Mouse (Mus musculus) urinary bladder, postnatal 14 days (tissue): Measurements from ENCODE around the gene Polr2b.
A peak's percentile ranks its signal among the peaks of the same experiment; 100 is the strongest.

ENCODE experiments used
- DNase-seq: peaks from one replicate; pipeline ENCODE4 v3.0.0; 2021; ENCODE audit warnings: low spot score

The Polr2b gene

GRCm38 (mm10) chr5:77364443-77365038 lies 54.6 kb downstream of the Polr2b start:
- DNase-seq: no peak

- no peak for DNase-seq
Measured at GRCm38 (mm10) chr5:77366313-77366712, 56.4 kb downstream of the Polr2b start.

DNA sequence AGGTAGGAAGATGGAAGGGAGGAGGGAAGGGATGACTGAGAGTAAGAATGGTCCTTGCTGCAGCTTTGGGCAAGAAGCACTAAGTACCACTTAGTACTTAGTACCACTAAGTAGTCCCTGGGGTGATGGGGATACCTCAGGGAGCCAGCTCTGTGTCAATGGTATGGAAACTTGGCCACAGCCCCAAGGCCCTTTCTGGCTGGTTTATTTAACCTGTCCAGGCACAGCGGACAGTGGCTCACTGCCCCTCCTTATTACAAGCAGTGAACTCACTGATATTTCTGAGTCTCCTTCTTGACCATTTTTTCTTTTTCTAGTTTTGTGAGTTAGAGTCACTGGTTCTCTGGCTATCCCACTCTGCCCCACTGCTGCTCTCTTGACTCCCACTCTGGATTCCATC lies 57.2 kb downstream of the Polr2b start:
- DNase-seq: no peak

DNA sequence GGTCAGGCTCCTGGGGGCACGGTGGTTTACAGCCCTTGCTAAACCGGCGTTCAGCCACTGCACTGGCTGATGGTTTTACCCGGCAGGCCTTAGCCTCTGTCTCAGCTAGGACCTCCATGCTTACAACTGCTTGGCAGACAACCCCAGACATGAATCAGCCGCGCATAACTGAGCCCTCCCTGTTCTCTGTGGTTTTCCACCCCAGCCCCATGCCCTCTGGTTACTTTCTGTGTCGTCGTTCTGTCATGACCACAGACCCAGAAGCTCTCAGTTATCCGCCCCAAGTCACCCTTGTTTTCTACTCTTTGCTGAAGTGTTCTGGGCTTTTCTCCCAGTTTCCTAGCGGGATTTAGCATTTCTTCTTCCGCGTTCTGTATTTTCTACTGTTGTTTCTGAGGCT lies 57.7 kb downstream of the Polr2b start:
- DNase-seq: peak; percentile 60

GRCm38 (mm10) chr5:77368194-77368593 lies 58.2 kb downstream of the Polr2b start:
- DNase-seq: no peak

GRCm38 (mm10) chr5:77369394-77369793 lies 59.4 kb downstream of the Polr2b start:
- no peak for DNase-seq

DNA sequence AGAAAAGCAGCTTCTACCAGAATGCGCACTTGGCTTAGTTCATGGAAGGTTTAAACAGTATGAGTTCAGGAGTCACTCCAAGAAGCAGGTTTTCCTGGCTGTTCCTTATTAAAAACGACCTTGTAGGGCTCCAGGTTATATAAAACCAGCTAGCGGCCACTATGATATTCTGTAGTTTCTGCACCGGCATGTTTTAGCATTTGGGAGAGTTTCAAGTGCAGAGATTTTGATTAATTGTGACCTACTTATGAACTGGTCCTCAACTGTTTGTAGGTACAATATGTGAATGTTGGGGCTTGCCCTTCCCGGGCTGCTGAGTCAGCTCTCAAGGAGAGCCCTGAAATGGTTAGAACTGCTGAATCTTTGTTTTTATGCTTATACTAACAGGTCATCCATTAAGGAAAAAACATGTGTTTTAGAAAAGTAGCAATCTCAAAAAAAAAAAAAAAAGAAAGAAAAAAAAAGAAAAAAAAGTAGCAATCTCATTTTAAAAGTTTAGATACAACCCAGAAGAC lies 60.5 kb downstream of the Polr2b start:
- no peak for DNase-seq

- DNase-seq: no peak
Measured at GRCm38 (mm10) chr5:77372242-77372641, 62.3 kb downstream of the Polr2b start.

DNA sequence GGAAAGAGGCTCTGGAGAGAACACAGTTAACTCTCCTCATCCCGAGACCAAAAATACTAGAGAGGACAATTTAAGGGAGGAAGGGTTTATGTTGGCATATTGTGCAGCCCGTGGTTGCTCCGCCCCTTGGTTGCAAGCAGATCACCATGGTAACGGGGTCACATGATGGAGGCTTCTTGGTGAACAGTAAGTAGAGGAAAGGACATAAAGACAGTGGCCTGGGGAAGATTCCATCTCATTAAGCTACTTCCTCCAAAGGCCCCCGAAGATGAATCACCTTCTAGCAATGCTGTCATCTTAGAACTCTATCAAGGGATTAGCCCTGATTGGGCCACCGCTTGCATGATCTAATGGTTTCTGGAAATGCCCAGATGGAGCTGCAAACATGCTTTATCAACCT lies 62.8 kb downstream of the Polr2b start:
- DNase-seq: no peak

- DNase-seq: no peak
Measured at GRCm38 (mm10) chr5:77374945-77375344, 65.0 kb downstream of the Polr2b start.

DNA sequence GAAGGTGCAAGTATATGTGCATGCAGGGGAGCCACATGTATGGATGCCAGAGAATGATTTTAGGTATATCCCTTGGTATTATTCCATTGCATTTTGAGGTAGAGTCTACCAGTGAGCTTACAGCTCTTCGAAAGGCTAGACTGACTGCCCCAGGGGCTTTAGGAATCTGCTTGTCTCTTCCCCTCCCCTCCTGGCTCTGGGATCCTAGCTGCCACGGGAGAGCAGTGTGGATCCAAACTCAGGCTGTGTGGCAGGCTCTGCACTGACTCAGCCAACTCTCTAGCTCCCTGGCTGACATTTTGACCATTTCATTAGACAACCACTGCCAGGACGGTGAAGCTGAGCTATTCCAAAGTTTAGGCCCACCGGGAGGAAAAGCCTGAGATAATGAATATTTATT lies 65.6 kb downstream of the Polr2b start:
- no peak for DNase-seq

DNA sequence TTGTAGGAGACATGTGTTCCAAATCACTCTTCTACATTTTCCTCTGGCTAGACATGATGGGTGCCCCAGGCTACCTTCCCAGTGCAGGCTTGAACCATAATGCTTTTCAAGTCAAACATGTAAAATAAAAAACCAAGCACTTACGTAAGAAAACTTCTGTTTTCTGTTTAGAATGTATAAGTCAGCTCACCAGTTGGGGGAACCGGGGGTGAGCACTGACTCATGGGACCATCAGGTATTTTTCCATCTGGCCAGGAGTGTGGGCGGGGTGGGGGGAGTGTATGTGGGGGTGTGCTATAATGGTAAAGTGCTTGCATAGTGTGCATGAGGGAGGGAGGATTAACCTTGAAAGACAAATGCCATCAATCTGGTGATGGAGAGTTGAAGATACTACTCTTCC lies 68.1 kb downstream of the Polr2b start:
- no peak for DNase-seq

GRCm38 (mm10) chr5:77379434-77380135 lies 69.6 kb downstream of the Polr2b start:
- DNase-seq: no peak

DNA sequence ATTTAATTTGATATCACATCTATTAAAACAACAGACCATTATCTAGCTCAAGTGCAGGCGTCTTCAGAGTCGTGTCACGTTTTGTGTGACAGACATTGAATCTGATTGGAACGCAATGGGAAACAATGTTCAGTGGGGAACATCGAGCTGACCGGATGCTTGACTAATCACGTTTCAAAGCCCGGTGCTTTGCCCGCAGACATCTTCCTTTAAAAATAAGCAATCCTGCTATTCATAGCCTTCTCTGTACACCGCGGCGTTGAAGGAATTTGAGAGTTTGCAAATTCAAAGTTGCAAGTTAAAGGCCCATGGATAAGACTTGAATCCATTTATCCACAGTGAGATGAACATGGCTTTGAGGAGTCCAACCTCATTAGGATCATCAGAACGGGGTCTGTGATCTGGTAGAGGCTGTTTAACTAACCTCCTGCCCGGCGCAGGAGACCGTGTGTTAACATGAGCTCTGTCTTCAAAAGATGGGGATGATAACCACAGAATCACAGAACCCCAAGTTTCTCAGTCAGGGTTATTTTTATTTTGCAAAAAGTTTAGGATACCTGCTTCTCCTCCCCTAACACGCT lies 70.5 kb downstream of the Polr2b start:
- no peak for DNase-seq

DNA sequence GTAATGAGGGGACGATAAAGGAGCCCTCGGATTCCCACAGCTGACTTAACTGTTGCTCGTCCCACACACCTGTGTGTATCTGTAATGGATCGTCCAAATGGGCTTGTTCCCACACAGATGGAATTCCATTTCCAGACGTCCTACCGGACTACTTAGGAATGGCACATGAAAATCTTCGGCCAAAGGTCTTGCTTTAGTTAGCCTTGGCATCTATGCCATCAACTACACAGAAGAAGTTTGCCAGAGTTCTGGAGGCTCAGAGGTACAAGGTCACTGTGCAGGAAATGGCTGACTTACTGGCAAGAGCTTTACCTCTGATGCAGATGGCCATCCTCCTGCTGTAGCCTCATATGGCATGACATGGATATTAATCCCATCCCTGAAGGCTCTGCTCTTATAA lies 71.3 kb downstream of the Polr2b start:
- DNase-seq: no peak

DNA sequence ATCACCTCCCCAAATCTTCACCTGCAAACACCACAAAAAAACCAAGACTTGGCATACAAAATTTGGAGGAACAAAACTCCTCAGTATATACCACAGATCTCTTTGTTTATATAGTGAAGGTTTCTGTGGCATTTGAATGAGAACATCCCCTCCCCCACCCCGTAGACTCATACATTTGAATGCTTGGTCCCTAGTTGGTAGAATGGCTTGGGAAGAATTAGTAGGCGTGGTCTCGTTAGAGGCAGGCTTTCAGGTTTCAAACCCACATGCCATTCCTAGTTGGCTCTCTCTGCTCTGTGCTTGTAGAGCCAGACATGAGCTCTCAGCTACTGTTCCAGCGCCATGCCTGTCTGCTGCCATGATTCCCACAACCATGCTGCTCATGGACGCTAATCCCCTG lies 71.7 kb downstream of the Polr2b start:
- no peak for DNase-seq

- no peak for DNase-seq
Measured at GRCm38 (mm10) chr5:77383799-77384554, 74.0 kb downstream of the Polr2b start.

GRCm38 (mm10) chr5:77384724-77385123 lies 74.8 kb downstream of the Polr2b start:
- DNase-seq: no peak

DNA sequence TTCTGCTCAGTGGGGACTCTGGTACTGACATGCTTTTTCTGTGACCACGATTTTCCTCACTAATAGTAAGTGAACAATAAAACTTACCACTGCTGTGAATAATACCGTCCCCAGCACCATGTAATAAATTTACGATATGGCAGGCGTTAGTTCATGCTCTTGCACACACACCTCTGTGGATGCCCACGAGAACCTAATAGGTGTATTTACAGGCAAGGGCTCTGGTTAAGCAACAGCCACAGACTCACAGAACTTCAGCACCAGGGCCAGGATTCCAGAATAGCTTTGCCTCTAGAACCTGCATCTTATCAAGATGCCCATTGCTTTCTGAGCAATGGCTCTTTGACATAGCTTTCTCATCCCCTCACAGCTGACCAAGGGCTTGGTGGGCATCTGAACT lies 75.3 kb downstream of the Polr2b start:
- no peak for DNase-seq

- no peak for DNase-seq
Measured at GRCm38 (mm10) chr5:77385900-77386595, 76.1 kb downstream of the Polr2b start.

DNA sequence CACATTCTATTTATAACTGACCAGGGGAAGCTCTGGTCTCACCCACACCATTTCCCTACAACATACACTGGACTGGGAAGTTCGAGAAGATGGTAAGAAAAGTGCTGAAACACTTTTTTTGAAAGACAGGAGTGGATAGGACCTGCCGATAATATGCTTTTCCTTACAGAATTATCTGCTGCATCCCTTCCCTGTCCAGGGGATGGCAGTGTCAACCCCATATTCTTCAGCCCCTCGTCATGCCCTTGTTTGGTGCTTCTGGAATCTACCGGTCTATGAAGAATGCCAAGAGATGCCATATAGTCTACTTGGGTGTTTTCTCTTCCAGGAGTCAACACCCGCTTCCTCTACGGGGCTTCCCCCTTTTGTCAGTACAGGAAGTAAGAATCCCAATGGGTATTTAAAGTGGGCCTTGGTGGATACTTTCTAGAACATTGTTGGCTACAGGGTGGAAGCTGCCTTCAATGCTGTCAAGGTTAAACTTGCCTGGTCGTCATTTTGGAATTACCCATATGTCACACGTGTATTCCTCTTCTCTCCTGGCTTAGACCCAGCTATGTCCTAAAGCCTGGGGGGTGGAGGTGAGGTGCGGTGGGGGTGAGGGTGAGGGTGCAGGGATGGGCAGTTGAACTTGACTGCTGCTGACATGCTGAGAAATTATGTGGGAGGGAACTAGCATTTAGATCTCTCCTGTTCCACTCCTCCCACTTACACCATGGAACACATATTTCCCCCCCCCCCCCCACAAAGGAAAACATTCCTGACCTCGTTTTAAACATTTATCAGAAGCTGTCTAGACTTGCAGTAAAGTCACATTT lies 76.9 kb downstream of the Polr2b start:
- DNase-seq: no peak
